Mouse (Mus musculus): ENCODE measurements around the gene Dst. TPM values are rescaled to one million over a fixed set of nuclear protein-coding genes. Genes with fewer than 3 reads are reported as not detected.

Dst gene
- polyA plus RNA-seq, 1 experiment from 2014 or later = 24.9 TPM

- Histone ChIP-seq H3K4me2 (ENCODE audit: low read length) (no peak overlapping the region), H3K36me3 (ENCODE audit: control insufficient read depth, insufficient read depth, low read length) (no peaks in the 10 kb centered on the region), H3K4me1 (ENCODE audit: control insufficient read depth, insufficient read depth, low read length) (peaks cover 8% of the 10 kb centered on the region; the same call in 1 of the 2 replicates), H3K9me3 (replicated peaks; ENCODE audit: control insufficient read depth, low read length) (no peaks in the 10 kb centered on the region), H3K27ac (ENCODE audit: low read depth, low read length) (no peak overlapping the region), H3K9ac (ENCODE audit: low read length) (no peak overlapping the region), H3K4me3 (ENCODE audit: low read depth, low read length) (no peak overlapping the region), H3K27me3 (replicated peaks; ENCODE audit: control insufficient read depth, insufficient read depth, low read length) (peaks cover 10% of the 10 kb centered on the region; the same call in 1 of the 2 replicates)
- DNase-seq (ENCODE audit: low spot score) (no peak), ATAC-seq (no peak)
- WGBS = 76% methylated on average over 8 of the region's 8 CpGs
Measured at GRCm38 (mm10) chr1:33911589-33911988, 3.6 kb downstream of the Dst start.

GRCm38 (mm10) chr1:33916554-33916953, 8.5 kb downstream of the Dst start:
- no peak for ATAC-seq
- no peak overlapping the region for H3K9ac ChIP-seq (ENCODE audit: low read length)
- H3K4me3 ChIP-seq (ENCODE audit: low read depth, low read length) = no peak overlapping the region
- no peaks in the 10 kb centered on the region for H3K4me1 ChIP-seq (ENCODE audit: control insufficient read depth, insufficient read depth, low read length)
- no peaks in the 10 kb centered on the region for H3K36me3 ChIP-seq (ENCODE audit: control insufficient read depth, insufficient read depth, low read length)
- H3K9me3 ChIP-seq (replicated peaks; ENCODE audit: control insufficient read depth, low read length) = no peaks in the 10 kb centered on the region
- DNase-seq (ENCODE audit: low spot score) = no peak
- H3K4me2 ChIP-seq (ENCODE audit: low read length) = no peak overlapping the region
- H3K27me3 ChIP-seq (replicated peaks; ENCODE audit: control insufficient read depth, insufficient read depth, low read length) = no peaks in the 10 kb centered on the region
- H3K27ac ChIP-seq (ENCODE audit: low read depth, low read length) = no peak overlapping the region
- 93% methylated on average over 5 of the region's 5 CpGs for WGBS

GRCm38 (mm10) chr1:33922975-33923374, 14.9 kb downstream of the Dst start:
- whole genome bisulfite sequencing = 83% methylated on average over 7 of the region's 7 CpGs
- H3K4me2 ChIP-seq (ENCODE audit: low read length) = no peak overlapping the region
- no peak for DNase-seq (ENCODE audit: low spot score)
- H3K9me3 ChIP-seq (replicated peaks; ENCODE audit: control insufficient read depth, low read length) = no peaks in the 10 kb centered on the region
- no peak overlapping the region for H3K9ac ChIP-seq (ENCODE audit: low read length)
- no peak for ATAC-seq
- H3K4me1 ChIP-seq (ENCODE audit: control insufficient read depth, insufficient read depth, low read length) = no peaks in the 10 kb centered on the region
- H3K27me3 ChIP-seq (replicated peaks; ENCODE audit: control insufficient read depth, insufficient read depth, low read length) = no peaks in the 10 kb centered on the region
- no peaks in the 10 kb centered on the region for H3K36me3 ChIP-seq (ENCODE audit: control insufficient read depth, insufficient read depth, low read length)
- no peak overlapping the region for H3K27ac ChIP-seq (ENCODE audit: low read depth, low read length)
- no peak overlapping the region for H3K4me3 ChIP-seq (ENCODE audit: low read depth, low read length)

GRCm38 (mm10) chr1:33925283-33925682, 17.3 kb downstream of the Dst start:
- H3K4me1 ChIP-seq (ENCODE audit: control insufficient read depth, insufficient read depth, low read length) = no peaks in the 10 kb centered on the region
- no peak overlapping the region for H3K4me2 ChIP-seq (ENCODE audit: low read length)
- ATAC-seq = no peak
- no peak overlapping the region for H3K27ac ChIP-seq (ENCODE audit: low read depth, low read length)
- WGBS = 89% methylated on average over 3 of the region's 3 CpGs
- H3K27me3 ChIP-seq (replicated peaks; ENCODE audit: control insufficient read depth, insufficient read depth, low read length) = no peaks in the 10 kb centered on the region
- no peak overlapping the region for H3K4me3 ChIP-seq (ENCODE audit: low read depth, low read length)
- no peaks in the 10 kb centered on the region for H3K9me3 ChIP-seq (replicated peaks; ENCODE audit: control insufficient read depth, low read length)
- DNase-seq (ENCODE audit: low spot score) = no peak
- H3K9ac ChIP-seq (ENCODE audit: low read length) = no peak overlapping the region
- H3K36me3 ChIP-seq (ENCODE audit: control insufficient read depth, insufficient read depth, low read length) = no peaks in the 10 kb centered on the region

- no peak overlapping the region for H3K4me2 ChIP-seq (ENCODE audit: low read length)
- H3K27ac ChIP-seq (ENCODE audit: low read depth, low read length) = no peak overlapping the region
- H3K4me1 ChIP-seq (ENCODE audit: control insufficient read depth, insufficient read depth, low read length) = no peaks in the 10 kb centered on the region
- H3K4me3 ChIP-seq (ENCODE audit: low read depth, low read length) = no peak overlapping the region
- no peaks in the 10 kb centered on the region for H3K9me3 ChIP-seq (replicated peaks; ENCODE audit: control insufficient read depth, low read length)
- H3K9ac ChIP-seq (ENCODE audit: low read length) = no peak overlapping the region
- H3K36me3 ChIP-seq (ENCODE audit: control insufficient read depth, insufficient read depth, low read length) = no peaks in the 10 kb centered on the region
- DNase-seq (ENCODE audit: low spot score) = no peak
- 91% methylated on average over 7 of the region's 7 CpGs for WGBS
- no peaks in the 10 kb centered on the region for H3K27me3 ChIP-seq (replicated peaks; ENCODE audit: control insufficient read depth, insufficient read depth, low read length)
- no peak for ATAC-seq
Measured at GRCm38 (mm10) chr1:33927466-33927865, 19.4 kb downstream of the Dst start.

GRCm38 (mm10) chr1:33931791-33932190, 23.8 kb downstream of the Dst start:
- Histone ChIP-seq H3K9me3 (replicated peaks; ENCODE audit: control insufficient read depth, low read length) (no peaks in the 10 kb centered on the region), H3K27me3 (replicated peaks; ENCODE audit: control insufficient read depth, insufficient read depth, low read length) (no peaks in the 10 kb centered on the region), H3K27ac (ENCODE audit: low read depth, low read length) (no peak overlapping the region), H3K9ac (ENCODE audit: low read length) (no peak overlapping the region), H3K4me3 (ENCODE audit: low read depth, low read length) (no peak overlapping the region), H3K4me2 (ENCODE audit: low read length) (no peak overlapping the region), H3K4me1 (ENCODE audit: control insufficient read depth, insufficient read depth, low read length) (no peaks in the 10 kb centered on the region), H3K36me3 (ENCODE audit: control insufficient read depth, insufficient read depth, low read length) (no peaks in the 10 kb centered on the region)
- no peak for ATAC-seq
- no peak for DNase-seq (ENCODE audit: low spot score)
- 54% methylated on average over 8 of the region's 8 CpGs for WGBS

GRCm38 (mm10) chr1:33932196-33932595, 24.2 kb downstream of the Dst start:
- H3K27me3 ChIP-seq (replicated peaks; ENCODE audit: control insufficient read depth, insufficient read depth, low read length) = no peaks in the 10 kb centered on the region
- H3K9ac ChIP-seq (ENCODE audit: low read length) = no peak overlapping the region
- no peak overlapping the region for H3K4me3 ChIP-seq (ENCODE audit: low read depth, low read length)
- no peaks in the 10 kb centered on the region for H3K36me3 ChIP-seq (ENCODE audit: control insufficient read depth, insufficient read depth, low read length)
- H3K4me1 ChIP-seq (ENCODE audit: control insufficient read depth, insufficient read depth, low read length) = no peaks in the 10 kb centered on the region
- H3K4me2 ChIP-seq (ENCODE audit: low read length) = no peak overlapping the region
- DNase-seq (ENCODE audit: low spot score) (no peak), ATAC-seq (no peak)
- WGBS = 82% methylated on average over 3 of the region's 3 CpGs
- no peak overlapping the region for H3K27ac ChIP-seq (ENCODE audit: low read depth, low read length)
- H3K9me3 ChIP-seq (replicated peaks; ENCODE audit: control insufficient read depth, low read length) = no peaks in the 10 kb centered on the region

- H3K36me3 ChIP-seq (ENCODE audit: control insufficient read depth, insufficient read depth, low read length) = no peaks in the 10 kb centered on the region
- peak; percentile 77 for ATAC-seq
- DNase-seq (ENCODE audit: low spot score) = peak; percentile 73
- H3K9me3 ChIP-seq (replicated peaks; ENCODE audit: control insufficient read depth, low read length) = no peaks in the 10 kb centered on the region
- WGBS = 65% methylated on average over 14 of the region's 14 CpGs
- H3K9ac ChIP-seq (ENCODE audit: low read length) = no peak overlapping the region
- H3K4me1 ChIP-seq (ENCODE audit: control insufficient read depth, insufficient read depth, low read length) = no peaks in the 10 kb centered on the region
- H3K27ac ChIP-seq (ENCODE audit: low read depth, low read length) = no peak overlapping the region
- no peak overlapping the region for H3K4me2 ChIP-seq (ENCODE audit: low read length)
- H3K27me3 ChIP-seq (replicated peaks; ENCODE audit: control insufficient read depth, insufficient read depth, low read length) = no peaks in the 10 kb centered on the region
- no peak overlapping the region for H3K4me3 ChIP-seq (ENCODE audit: low read depth, low read length)
Measured at GRCm38 (mm10) chr1:33932845-33933499, 24.9 kb downstream of the Dst start.

- DNase-seq (ENCODE audit: low spot score) (peak; percentile 54), ATAC-seq (no peak)
- H3K4me3 ChIP-seq (ENCODE audit: low read depth, low read length) = no peak overlapping the region
- 79% methylated on average over 3 of the region's 3 CpGs for WGBS
- no peak overlapping the region for H3K4me2 ChIP-seq (ENCODE audit: low read length)
- no peaks in the 10 kb centered on the region for H3K4me1 ChIP-seq (ENCODE audit: control insufficient read depth, insufficient read depth, low read length)
- H3K27me3 ChIP-seq (replicated peaks; ENCODE audit: control insufficient read depth, insufficient read depth, low read length) = no peaks in the 10 kb centered on the region
- no peaks in the 10 kb centered on the region for H3K9me3 ChIP-seq (replicated peaks; ENCODE audit: control insufficient read depth, low read length)
- H3K27ac ChIP-seq (ENCODE audit: low read depth, low read length) = 0 out of 2 replicates have a peak overlapping the region, but pooled peaks have one; percentile 4
- no peaks in the 10 kb centered on the region for H3K36me3 ChIP-seq (ENCODE audit: control insufficient read depth, insufficient read depth, low read length)
- H3K9ac ChIP-seq (ENCODE audit: low read length) = no peak overlapping the region
Measured at GRCm38 (mm10) chr1:33935946-33936345, 27.9 kb downstream of the Dst start.

Measured in forebrain, embryonic 14.5 days (tissue).